Mouse (Mus musculus): Measurements from ENCODE around the gene Dnah8.

Gene Dnah8

DNA sequence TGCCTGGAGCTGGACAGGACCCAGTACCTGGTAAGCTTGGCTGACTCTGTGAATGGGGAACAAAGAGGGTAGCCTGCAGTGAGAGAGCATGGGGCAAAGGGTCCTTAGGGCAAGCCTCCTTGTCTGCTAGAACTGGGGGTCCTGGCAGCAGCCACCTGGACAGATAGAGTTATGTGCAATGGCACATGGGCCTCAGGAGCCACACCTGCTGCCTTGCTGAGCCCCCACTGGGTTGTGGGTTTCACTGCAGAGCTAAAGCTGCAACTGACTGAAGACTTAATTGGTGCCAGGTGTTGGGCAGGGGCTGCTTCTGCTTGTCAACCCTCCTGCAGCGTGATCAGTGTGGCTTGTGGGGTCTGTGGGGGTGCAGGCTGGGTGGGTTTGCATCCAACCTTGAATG is 267.9 kb downstream of the Dnah8 start:
- no peak for DNase-seq

DNA sequence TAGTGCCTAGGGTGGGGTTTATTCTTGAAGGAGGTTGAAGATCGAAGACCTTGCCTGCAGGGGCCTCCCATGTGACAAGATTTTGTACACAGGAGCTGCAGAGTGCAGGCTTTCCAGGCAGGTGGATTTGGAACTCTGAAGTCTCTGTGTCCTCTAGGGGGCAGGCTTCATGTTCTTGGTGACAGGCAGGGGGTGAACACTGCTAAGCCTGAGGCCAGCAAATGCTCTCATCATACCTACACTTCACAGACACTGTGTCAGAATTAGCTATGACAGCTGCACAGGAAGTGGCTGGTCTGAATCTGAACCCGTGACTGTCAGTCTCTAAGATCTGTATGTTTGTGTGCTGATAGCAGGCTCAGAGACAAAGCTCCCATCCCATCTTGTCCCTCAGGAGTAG is 268.6 kb downstream of the Dnah8 start:
- no peak for DNase-seq

DNA sequence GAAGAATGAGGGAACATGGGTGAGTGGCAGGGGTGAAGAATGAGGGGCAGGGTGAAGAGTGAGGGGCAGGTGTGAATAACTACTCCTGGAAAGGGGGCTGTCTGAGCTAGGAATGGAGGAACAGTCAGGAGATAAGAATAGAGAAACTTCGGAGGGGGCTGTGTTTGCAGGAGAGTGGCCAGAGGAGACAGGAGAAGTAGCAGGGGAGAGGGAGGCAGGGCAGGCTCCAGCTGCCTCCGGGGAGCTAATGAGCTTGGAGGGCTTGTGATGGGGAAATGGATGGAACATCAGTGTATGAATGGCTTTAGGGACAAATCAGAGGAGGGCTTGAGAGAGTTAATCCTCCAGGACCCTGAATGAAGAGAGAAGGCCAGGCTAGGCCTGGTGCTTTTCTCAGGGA is 272.9 kb downstream of the Dnah8 start:
- DNase-seq, result no peak

DNA sequence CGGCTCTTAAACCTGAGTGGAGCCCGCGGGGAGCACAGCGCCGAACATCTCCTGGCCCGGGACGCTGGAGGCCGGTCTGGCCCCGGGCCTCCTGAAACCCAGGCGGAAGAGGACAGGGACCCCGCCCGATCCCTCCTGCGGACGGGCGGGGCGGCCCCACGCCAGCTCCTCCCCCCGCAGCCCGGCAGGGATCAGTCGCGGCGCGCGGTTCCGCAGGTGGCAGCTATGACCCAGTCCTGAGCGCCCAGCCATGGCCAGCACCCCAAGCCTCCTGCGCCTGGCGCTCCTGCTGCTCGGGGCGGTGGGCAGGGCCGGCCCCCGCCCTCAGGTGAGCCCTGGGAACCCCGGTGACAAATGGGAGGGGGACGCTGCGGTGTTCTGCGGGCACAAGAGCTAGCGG is 277.5 kb downstream of the Dnah8 start, which contains the start of gene Glp1r:
Gene Glp1r, plus strand, starts transcription at position 191 of the 400 bp plus-strand sequence.
- no peak for DNase-seq

DNA sequence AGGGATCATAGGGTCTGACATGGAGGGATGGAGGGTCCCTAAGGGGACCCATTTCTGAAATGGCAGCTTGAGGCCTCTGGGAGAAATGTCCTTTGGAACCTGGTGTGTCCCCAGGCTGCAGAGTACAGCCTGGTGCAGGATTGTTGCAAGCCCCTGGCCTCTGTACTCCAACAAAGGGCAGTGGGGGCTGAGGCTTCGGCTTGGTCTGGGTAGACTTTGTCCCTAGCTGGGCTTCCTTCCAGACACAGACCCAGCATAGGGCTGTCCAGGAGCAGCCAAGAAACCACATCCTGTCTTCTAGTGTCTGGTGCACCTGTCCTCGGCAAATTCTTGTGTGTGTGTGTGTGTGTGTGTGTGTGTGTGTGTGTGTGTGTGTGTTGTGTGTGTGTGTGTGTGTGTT is 279.9 kb downstream of the Dnah8 start:
- DNase-seq, result peak; percentile 5

DNA sequence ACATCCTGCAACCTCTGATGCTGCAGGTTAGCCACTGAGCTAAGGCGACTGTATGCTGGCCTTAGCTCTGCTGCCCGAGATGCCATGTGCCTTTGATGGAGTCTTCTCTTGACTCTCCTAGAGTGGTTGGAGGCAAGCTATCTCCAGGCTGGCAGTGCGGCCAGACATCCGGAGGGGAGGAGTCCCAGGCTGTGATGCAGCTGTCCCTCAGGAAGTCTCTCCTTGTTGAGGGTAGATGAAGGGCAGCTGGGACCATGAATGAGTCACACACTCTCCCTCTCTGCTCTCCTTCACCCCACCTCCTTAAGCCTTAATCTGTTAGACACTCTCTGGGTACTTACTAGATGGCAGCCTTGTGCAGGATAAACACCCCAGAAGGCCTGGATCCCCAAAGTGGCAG is 283.4 kb downstream of the Dnah8 start:
- no peak for DNase-seq

DNA sequence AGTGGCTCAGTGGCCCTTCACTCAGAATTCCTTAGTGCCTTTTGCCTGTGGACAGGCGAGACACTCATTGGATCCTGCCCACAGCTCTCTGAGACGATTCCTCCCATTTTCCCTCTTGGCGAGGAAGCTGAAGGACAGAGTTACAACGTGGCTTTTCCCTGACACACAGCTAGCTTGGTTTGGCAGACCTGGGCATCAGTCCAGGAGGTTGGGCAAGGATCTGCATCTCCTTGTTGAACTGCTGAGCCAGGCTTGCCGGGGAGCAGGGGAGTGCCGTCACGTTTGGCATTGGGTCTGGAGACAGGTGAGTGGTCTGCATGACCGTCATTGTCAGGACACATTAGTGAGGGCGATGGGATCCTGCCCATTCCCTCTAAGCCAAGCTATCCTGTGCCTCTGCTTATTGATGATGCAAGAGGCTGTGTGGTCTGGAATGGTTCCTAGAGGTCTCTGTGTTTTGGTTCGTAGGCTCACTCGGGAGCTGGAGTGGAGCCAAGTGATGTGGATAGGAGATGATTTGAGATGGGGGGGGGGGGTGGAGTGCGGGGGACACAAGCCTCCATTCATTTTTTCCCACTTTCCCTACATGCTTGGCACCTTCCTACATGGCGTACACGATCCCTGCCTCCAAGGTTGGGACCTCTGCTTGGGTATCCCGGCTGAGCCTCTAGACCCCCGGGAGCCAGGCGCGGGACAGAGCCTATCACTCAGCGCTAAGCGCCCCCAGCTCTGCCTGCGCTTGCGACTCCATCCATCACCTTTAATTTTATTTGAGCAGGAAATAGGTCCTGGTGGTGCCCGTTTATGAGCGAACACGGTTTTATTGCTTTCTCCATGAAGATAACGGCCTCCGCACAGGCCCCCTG is 286.9 kb downstream of the Dnah8 start:
- peak; percentile 10 for DNase-seq

DNA sequence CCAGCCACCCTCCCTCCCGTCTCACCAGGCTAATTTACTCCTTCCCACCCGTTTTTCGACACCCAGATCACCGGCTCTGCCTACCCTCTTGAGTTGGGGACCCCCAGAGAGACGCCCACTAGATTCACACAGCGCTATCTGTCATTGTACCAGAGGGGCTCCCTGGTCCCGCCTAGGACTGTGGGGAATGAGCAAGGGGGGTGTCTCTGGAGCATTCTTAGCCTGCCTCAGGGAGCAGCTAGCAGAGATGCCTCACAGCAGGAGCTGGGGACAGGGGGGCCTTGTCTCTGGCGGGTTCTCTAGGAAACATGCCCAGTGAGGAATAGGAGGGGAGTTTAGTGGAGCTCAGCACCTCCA is 287.6 kb downstream of the Dnah8 start:
- no peak for DNase-seq

DNA sequence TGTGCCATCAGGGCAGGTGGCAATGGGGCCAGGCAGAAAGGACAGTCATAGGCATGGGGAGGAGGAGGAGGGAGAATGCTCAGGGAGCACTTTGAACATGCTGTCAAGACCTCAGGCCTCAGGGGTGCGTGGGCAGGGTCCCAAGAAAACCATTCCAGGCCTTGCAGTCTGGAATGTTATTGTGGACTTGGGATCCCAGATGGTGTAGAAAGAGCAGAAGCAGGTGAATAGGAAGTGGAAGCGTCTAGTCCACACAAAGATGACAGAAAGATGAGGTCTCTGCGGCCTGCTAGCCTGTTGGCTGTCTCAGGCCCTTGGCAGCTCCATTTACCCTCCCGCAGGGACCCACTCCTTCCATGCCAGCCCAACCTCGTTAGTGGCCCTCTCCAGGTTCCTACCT is 288.4 kb downstream of the Dnah8 start:
- no peak for DNase-seq

DNA sequence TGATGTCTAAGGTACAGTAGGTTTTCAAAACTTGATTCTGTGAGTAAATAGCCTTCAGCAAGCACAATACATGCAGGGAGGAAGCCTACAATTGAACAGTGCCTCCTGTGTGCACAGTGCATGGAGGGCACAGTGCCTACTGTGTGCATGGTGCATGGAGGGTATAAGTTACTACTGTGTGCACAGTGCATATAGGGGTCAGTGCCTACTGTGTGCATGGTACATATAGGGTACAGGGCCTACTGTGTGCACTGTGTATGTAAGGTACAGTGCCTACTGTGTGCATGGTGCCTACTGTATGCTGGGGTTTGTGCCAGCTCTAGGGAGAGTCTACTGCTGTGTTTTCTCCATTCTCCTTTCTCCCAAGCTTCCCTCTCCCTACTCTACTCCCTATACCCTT is 290.1 kb downstream of the Dnah8 start:
- no peak for DNase-seq

DNA sequence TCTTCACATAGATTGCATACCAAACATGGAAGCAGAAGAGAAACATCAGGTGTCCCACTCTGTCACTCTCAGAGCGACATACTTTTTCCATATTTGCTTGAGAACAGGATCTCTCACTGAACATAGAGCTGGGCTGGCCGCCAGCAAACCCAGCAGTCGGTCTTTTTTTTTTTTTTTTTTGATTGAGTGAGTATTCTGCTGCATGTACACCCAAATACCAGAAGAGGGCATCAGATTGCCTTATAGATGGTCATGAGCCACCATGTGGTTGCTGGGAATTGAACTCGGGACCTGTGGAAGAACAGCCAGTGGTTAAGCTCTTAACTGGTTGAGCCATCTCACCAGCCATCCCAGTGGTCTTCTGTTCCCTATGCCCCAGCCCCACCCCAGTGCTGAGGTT is 299.4 kb downstream of the Dnah8 start:
- no peak for DNase-seq

Data from kidney, adult 18-20 months (tissue).